Mouse (Mus musculus): ENCODE results near the gene Xpnpep1. TPM values are rescaled to one million over a fixed set of nuclear protein-coding genes. Genes with fewer than 3 reads are reported as not detected.

Gene Xpnpep1
- polyA plus RNA-seq, 1 experiment from 2014 or later = 159 TPM

Small RNA genes lying within 50 kb of the gene (microRNA-seq; reads per million reads assigned to microRNA genes)
- gene Mir6407 = not detected

Other genes starting within 250 kb of the Xpnpep1 start
- gene Add3, start 100.2 kb upstream of the Xpnpep1 start, polyA plus RNA-seq (2016; fragmentation: Nextera tagmentation; extraction: Ambion mirVana) = 61.7 and 67.2 TPM in 2 replicates